Mouse (Mus musculus) forebrain, postnatal 0 days (tissue): ENCODE results near the gene Plcxd1. TPM values are rescaled to one million over a fixed set of nuclear protein-coding genes. Genes with fewer than 3 reads are reported as not detected.
"Not testable (repeated sequence)": the region's sequence is repeated elsewhere in the genome, so short reads cannot be mapped to it uniquely, and the experiment has no call there.

Experiments
- ATAC-seq: fragments of 200-750 bp; cut with Nextera tagmentation; 2 replicates; pipeline ENCODE4 v1.8.0; 2017; ENCODE audit warnings: mild to moderate bottlenecking, moderate library complexity
- DNase-seq: peaks from one replicate; pipeline ENCODE4 v3.0.0-alpha.2; 2015
- H3K27ac ChIP-seq: fragments of 300-500 bp; sonication (generic); 2 replicates; pipeline ENCODE4 v1.5.1; 2014; ENCODE audit warnings: low read depth, mild to moderate bottlenecking, antibody characterized with exemption, low read length, moderate library complexity, mixed read lengths
- H3K27me3 ChIP-seq: fragments of 300-500 bp; sonication (generic); 2 replicates; pipeline ENCODE4 v1.6.1; 2014; ENCODE audit warnings: mild to moderate bottlenecking, low read length, mixed read lengths; ENCODE audit not compliant: insufficient read depth
- H3K36me3 ChIP-seq: fragments of 300-500 bp; sonication (generic); 2 replicates; pipeline ENCODE4 v1.6.1; 2014; ENCODE audit warnings: mild to moderate bottlenecking, moderate library complexity; ENCODE audit not compliant: insufficient read depth
- H3K4me1 ChIP-seq: fragments of 300-500 bp; sonication (generic); 2 replicates; pipeline ENCODE4 v1.6.1; 2014; ENCODE audit warnings: antibody characterized with exemption; ENCODE audit not compliant: insufficient read depth
- H3K4me2 ChIP-seq: fragments of 300-500 bp; sonication (generic); 2 replicates; pipeline ENCODE4 v1.6.1; 2014; ENCODE audit warnings: low read depth, mild to moderate bottlenecking, moderate library complexity
- H3K4me3 ChIP-seq: fragments of 300-500 bp; sonication (generic); 2 replicates; pipeline ENCODE4 v1.5.1; 2014; ENCODE audit warnings: low read depth, low read length, mixed read lengths
- H3K9ac ChIP-seq: fragments of 300-500 bp; sonication (generic); 2 replicates; pipeline ENCODE4 v1.6.1; 2014; ENCODE audit warnings: mild to moderate bottlenecking
- H3K9me3 ChIP-seq: fragments of 300-500 bp; sonication (generic); 2 replicates; pipeline ENCODE4 v1.6.1; 2016; ENCODE audit warnings: low read length
- CTCF ChIP-seq: sonication (generic); IDR thresholded peaks from 2 replicates; pipeline ENCODE4 v1.5.1; 2016; ENCODE audit warnings: antibody characterized with exemption, control low read depth, low read depth
- WGBS: fragments of 180-500 bp; shearing (Covaris S2); extraction: QIAGEN DNeasy Blood & Tissue Kit; methylation state at CpG from one replicate; pipeline ENCODE4 v1.1.7; 2014; 5-methylcytosine and 5-hydroxymethylcytosine counted together
- polyA plus RNA-seq: library from polyadenylated mRNA; unstranded; fragments of >200 nt; fragmentation: Nextera tagmentation; extraction: Ambion mirVana; gene quantifications from 2 replicates; pipeline ENCODE4 v1.2.1, GENCODE M21; 2015
- total RNA-seq: library from RNA; depleted of rRNA; stranded (reverse); fragments of >200 nt; gene quantifications from 2 replicates; pipeline ENCODE4 v1.2.3, GENCODE M21; 2014

Plcxd1 gene
- total and polyA plus RNA-seq, 2 experiments from 2014 or later, result 4.7 to 8.7 TPM

GRCm38 (mm10) chr5:110107581-110108304 is 8.0 kb downstream of the Plcxd1 start, which contains the start of gene Gtpbp6:
TSS of gene Gtpbp6 (minus strand) at chr5:110108197.
- H3K9me3 ChIP-seq, result no peaks in the 10 kb centered on the region
- H3K27ac ChIP-seq, result peak within 1 kb of the TSS; percentile 97
- H3K27me3 ChIP-seq, result no peaks in the 10 kb centered on the region
- DNase-seq (peak; percentile 97), ATAC-seq (peak; percentile 82)
- WGBS, result 3% methylated on average over 70 of the region's 71 CpGs
- H3K36me3 ChIP-seq, result peaks cover 37% of the 10 kb centered on the region
- peak within 1 kb of the TSS; percentile 87 for H3K9ac ChIP-seq
- H3K4me1 ChIP-seq, result peaks cover 8% of the 10 kb centered on the region; the same call in 1 of the 2 replicates
- no peak for TF ChIP-seq CTCF
- H3K4me3 ChIP-seq, result peak within 1 kb of the TSS; percentile 87
- peak within 1 kb of the TSS; percentile 88 for H3K4me2 ChIP-seq

DNA sequence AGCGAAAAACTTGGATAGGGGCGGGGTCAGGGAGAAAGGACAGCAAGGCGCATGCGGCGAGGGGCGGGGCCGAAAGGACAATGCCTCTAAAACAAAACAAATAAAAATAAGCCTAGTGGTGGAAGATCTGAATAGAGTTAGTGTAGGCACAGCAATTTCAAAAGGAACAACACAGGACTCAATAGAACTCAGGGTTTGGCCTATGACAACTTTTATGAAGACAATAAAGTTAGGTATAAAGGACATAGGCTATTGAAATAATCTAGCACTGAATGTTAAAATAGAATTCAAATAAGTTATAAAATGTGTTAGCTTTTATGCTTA is 8.5 kb downstream of the Plcxd1 start:
- ATAC-seq (no peak), DNase-seq (no peak)
- Histone ChIP-seq H3K27ac (peak overlapping the region; percentile 97), H3K9ac (no peak overlapping the region), H3K27me3 (no peaks in the 10 kb centered on the region), H3K36me3 (peaks cover 37% of the 10 kb centered on the region), H3K4me2 (peak overlapping the region; percentile 88), H3K4me1 (peaks cover 8% of the 10 kb centered on the region; the same call in 1 of the 2 replicates), H3K4me3 (peak overlapping the region; percentile 87), H3K9me3 (no peaks in the 10 kb centered on the region)
- TF ChIP-seq CTCF, result peak; percentile 26; the same call in 1 of the 2 replicates
- 2% methylated on average over 7 of the region's 7 CpGs for WGBS

GRCm38 (mm10) chr5:110109991-110110441 is 10.2 kb downstream of the Plcxd1 start, which contains the start of gene Zfp605:
TSS of gene Zfp605 (plus strand) at chr5:110110092.
- TF ChIP-seq CTCF, result 0 out of 2 replicates have a peak, but pooled peaks have one; percentile 15
- ATAC-seq, result peak; percentile 79
- 1% methylated on average over 12 of the region's 12 CpGs for WGBS

GRCm38 (mm10) chr5:110122380-110122779 is 22.6 kb downstream of the Plcxd1 start:
- not testable (repeated sequence) for H3K4me3 ChIP-seq, H3K27ac ChIP-seq, ATAC-seq, H3K4me1 ChIP-seq, H3K27me3 ChIP-seq, H3K9me3 ChIP-seq, H3K4me2 ChIP-seq, H3K9ac ChIP-seq, DNase-seq
- H3K36me3 ChIP-seq, result peaks cover 47% of the 10 kb centered on the region
- 79% methylated on average over 3 of the region's 3 CpGs for WGBS

More at GRCm38 (mm10) chr5:110109991-110110441, 10.2 kb downstream of the Plcxd1 start, which contains the start of gene Zfp605:
- Histone ChIP-seq H3K4me3 (peak within 1 kb of the TSS; percentile 61), H3K4me1 (peaks cover 8% of the 10 kb centered on the region; the same call in 1 of the 2 replicates), H3K36me3 (peaks cover 32% of the 10 kb centered on the region), H3K27ac (peak within 1 kb of the TSS; percentile 79), H3K27me3 (no peaks in the 10 kb centered on the region), H3K4me2 (peak within 1 kb of the TSS; percentile 67), H3K9me3 (no peaks in the 10 kb centered on the region), H3K9ac (peak within 1 kb of the TSS; percentile 76)
- peak; percentile 97 for DNase-seq

DNA sequence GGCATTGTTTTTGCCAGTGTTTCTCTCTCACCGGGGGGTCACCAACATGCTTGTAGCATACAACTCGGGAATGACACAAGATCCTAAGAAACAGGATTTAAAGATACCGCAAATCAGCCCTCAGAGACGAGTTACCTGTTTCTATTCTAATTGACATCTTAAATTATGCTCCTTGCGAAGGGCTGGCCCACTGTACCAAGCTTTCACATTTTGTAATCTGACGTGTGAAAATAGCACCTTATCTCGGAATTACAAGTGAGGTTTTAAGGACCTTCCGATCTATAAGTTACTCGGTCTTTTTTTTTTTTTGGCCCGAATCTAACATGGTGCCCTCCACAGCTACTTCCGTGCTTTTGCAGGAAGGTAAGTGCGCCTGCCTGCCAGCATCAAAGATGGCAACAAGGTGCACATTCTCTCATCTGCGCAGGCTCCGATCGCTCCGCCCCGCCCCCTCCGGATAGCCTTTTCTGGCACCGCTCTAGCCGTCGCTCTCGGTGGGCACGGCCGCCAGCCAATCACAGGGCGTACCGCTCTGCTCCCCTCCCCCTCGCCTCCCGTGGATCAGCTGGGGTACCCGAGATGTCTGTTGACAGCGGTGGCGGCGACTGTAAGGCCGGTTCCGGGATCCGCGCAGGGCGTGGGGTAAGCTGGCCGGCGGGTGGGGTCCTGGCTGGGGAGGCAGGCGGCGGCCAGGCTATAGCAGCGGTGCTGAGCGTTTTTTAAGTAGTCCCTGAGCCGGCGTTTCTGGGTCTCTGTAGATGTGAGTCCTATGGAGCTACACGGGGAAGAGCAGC is 35.7 kb downstream of the Plcxd1 start, which contains the start of gene Chfr:
Chfr (plus strand) TSS at position 550 of the 794 bp plus-strand sequence.
- Histone ChIP-seq H3K27me3 (no peaks in the 10 kb centered on the region), H3K36me3 (peaks cover 11% of the 10 kb centered on the region), H3K4me2 (peak within 1 kb of the TSS; percentile 80), H3K27ac (peak within 1 kb of the TSS; percentile 83), H3K4me1 (peaks cover 4% of the 10 kb centered on the region; the same call in 1 of the 2 replicates), H3K4me3 (peak within 1 kb of the TSS; percentile 75), H3K9ac (peak within 1 kb of the TSS; percentile 80), H3K9me3 (no peaks in the 10 kb centered on the region)
- peak; percentile 26; the same call in 1 of the 2 replicates for TF ChIP-seq CTCF
- 4% methylated on average over 46 of the region's 46 CpGs for WGBS
- DNase-seq (peak; percentile 99), ATAC-seq (peak; percentile 99)

DNA sequence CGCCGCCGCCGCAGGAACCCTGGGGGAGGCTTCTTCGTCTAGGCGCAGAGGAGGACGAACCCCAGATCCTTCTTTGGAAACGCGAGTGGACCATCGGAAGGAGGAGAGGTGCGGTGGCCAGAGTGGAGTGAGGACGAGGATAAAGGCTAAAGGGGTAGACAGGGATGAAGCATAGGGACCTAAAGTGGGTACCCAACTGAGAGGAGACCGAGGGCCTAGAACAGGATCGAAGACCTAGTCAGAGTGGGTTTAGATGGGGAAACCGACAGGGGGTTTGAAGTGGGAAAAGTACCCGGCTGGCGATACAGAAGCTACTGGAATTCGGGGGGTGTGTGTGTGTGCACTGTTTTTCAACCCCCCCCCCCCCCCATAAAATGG is 36.3 kb downstream of the Plcxd1 start:
- peaks cover 4% of the 10 kb centered on the region; the same call in 1 of the 2 replicates for H3K4me1 ChIP-seq
- H3K9me3 ChIP-seq, result no peaks in the 10 kb centered on the region
- DNase-seq (no peak), ATAC-seq (peak; percentile 5; the same call in 1 of the 2 replicates)
- H3K4me3 ChIP-seq, result peak overlapping the region; percentile 75
- peak overlapping the region; percentile 80 for H3K9ac ChIP-seq
- H3K27me3 ChIP-seq, result no peaks in the 10 kb centered on the region
- peak overlapping the region; percentile 80 for H3K4me2 ChIP-seq
- 4% methylated on average over 18 of the region's 18 CpGs for WGBS
- TF ChIP-seq CTCF, result no peak
- peaks cover 7% of the 10 kb centered on the region; the same call in 1 of the 2 replicates for H3K36me3 ChIP-seq
- H3K27ac ChIP-seq, result peak overlapping the region; percentile 83
